Mouse (Mus musculus) liver, postnatal 0 days (tissue): ENCODE data around the gene Ccdc71l. TPM values are rescaled to one million over a fixed set of nuclear protein-coding genes. Genes with fewer than 3 reads are reported as not detected.

ENCODE experiments used
- ATAC-seq: fragments of 200-750 bp; cut with Nextera tagmentation; 2 replicates; pipeline ENCODE4 v1.8.0; 2017; ENCODE audit warnings: mild to moderate bottlenecking, moderate library complexity
- DNase-seq: peaks from one replicate; pipeline ENCODE4 v3.0.0-alpha.2; 2016
- H3K27ac ChIP-seq: fragments of 300-500 bp; sonication (generic); 2 replicates; pipeline ENCODE4 v1.5.1; 2014; ENCODE audit warnings: antibody characterized with exemption, moderate library complexity, mild to moderate bottlenecking, low read depth
- H3K27me3 ChIP-seq: fragments of 300-500 bp; sonication (generic); 2 replicates; pipeline ENCODE4 v1.6.1; 2014; ENCODE audit warnings: low read length, control low read depth, mixed read lengths; ENCODE audit not compliant: insufficient read depth
- H3K36me3 ChIP-seq: fragments of 300-500 bp; sonication (generic); replicated peaks from 2 replicates; pipeline ENCODE4 v1.6.1; 2014; ENCODE audit warnings: mild to moderate bottlenecking, control low read depth, low read length, moderate library complexity, mixed read lengths; ENCODE audit not compliant: insufficient read depth
- H3K4me1 ChIP-seq: fragments of 300-500 bp; sonication (generic); 2 replicates; pipeline ENCODE4 v1.6.1; 2014; ENCODE audit warnings: antibody characterized with exemption, mild to moderate bottlenecking, control low read depth; ENCODE audit not compliant: insufficient read depth
- H3K4me2 ChIP-seq: fragments of 300-500 bp; sonication (generic); 2 replicates; pipeline ENCODE4 v1.6.1; 2014; ENCODE audit warnings: low read depth, mild to moderate bottlenecking, low read length, moderate library complexity, mixed read lengths
- H3K4me3 ChIP-seq: fragments of 300-500 bp; sonication (generic); 2 replicates; pipeline ENCODE4 v1.5.1; 2014; ENCODE audit warnings: low read depth, low read length
- H3K9ac ChIP-seq: fragments of 300-500 bp; sonication (generic); replicated peaks from 2 replicates; pipeline ENCODE4 v1.6.1; 2014; ENCODE audit warnings: mild to moderate bottlenecking, moderate library complexity
- H3K9me3 ChIP-seq: fragments of 300-500 bp; sonication (generic); 2 replicates; pipeline ENCODE4 v1.6.1; 2016; ENCODE audit warnings: mild to moderate bottlenecking, control low read depth, low read length, mixed read lengths
- CTCF ChIP-seq: sonication (generic); IDR thresholded peaks from 2 replicates; pipeline ENCODE4 v1.5.1; 2016; ENCODE audit warnings: antibody characterized with exemption, low read depth
- EP300 ChIP-seq: IDR thresholded peaks from 2 replicates; pipeline ENCODE4 v1.6.1; 2016; ENCODE audit warnings: antibody characterized with exemption, low read depth, mild to moderate bottlenecking
- WGBS: fragments of 180-500 bp; shearing (Covaris S2); extraction: QIAGEN DNeasy Blood & Tissue Kit; methylation state at CpG from one replicate; pipeline ENCODE4 v1.1.7; 2014; ENCODE audit not compliant: insufficient replicate concordance; 5-methylcytosine and 5-hydroxymethylcytosine counted together
- polyA plus RNA-seq: library from polyadenylated mRNA; unstranded; fragments of >200 nt; fragmentation: Nextera tagmentation; extraction: Ambion mirVana; gene quantifications from 2 replicates; pipeline ENCODE4 v1.2.1, GENCODE M21; 2015

Ccdc71l gene
- polyA plus RNA-seq: 2.7 and 3.1 TPM in 2 replicates

DNA sequence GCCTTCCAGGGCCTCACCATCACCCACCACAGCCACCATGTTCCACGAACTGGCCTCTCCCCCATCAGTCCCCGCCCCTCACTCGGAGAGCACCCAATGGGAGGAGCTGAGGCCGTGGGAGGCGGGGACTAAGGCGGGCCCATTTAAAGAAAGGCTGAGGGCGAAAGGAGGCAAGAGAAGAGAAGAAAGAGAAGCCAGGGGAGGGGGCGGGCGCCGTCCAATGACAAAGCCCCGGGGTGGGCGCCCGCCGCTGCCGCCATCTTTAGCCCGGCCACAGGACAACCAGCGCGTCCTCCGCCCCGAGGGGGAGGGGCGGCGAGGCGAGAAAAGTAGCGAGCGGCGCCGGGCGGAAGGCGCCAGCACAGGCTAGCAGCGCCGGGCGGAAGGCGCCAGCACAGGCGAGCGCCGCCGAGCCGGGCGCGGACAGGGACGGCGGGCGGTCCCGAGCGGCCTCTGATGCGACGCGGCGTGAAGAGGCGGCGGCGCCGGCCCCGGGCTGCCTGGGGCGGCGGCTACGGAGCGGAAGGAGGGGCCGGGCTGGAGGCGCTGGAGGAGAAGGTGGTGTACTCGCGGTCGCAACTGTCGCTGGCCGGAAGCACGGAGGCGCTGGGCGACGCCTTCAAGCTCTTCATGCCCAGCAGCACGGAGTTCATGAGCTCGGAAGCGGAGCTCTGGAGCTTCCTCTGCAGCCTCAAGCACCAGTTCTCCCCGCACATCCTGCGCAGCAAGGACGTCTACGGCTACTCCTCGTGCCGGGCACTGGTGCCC is at the start of gene Ccdc71l:
Gene Ccdc71l, plus strand, starts transcription at position 177 of the 768 bp plus-strand sequence.
- under 1% methylated on average over 42 of the region's 78 CpGs for WGBS
- peak within 1 kb of the TSS; percentile 71 for H3K4me3 ChIP-seq
- peaks cover 14% of the 10 kb centered on the region for H3K4me1 ChIP-seq
- peak within 1 kb of the TSS; percentile 96 for H3K9ac ChIP-seq
- peak; percentile 75 for ATAC-seq
- H3K9me3 ChIP-seq: no peaks in the 10 kb centered on the region
- H3K36me3 ChIP-seq: no peaks in the 10 kb centered on the region
- TF ChIP-seq CTCF (no peak; the same call in 1 of the 2 replicates), EP300 (no peak)
- peak within 1 kb of the TSS; percentile 98 for H3K27ac ChIP-seq
- DNase-seq: peak; percentile 91
- H3K4me2 ChIP-seq: peak within 1 kb of the TSS; percentile 78
- no peaks in the 10 kb centered on the region for H3K27me3 ChIP-seq

DNA sequence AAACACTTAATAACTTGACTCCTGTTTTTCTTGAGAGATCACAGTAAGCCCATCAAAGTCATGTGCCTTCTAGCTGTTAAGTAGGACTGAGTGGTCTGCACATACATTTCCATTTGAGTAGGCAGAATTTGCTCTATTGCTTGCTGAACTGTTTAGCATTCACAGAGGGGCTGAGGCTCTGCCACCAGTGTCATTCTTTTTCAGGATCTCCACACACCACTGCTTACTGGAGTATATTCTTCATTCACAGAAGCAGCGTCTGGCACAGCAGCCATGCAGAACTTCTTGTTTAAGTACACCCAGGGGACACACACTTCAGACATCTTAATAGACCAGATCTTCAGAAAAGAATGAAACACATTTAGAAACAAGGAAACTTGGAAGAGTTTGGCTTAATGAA is 39.4 kb upstream of the Ccdc71l start:
- H3K4me1 ChIP-seq: peaks cover 3% of the 10 kb centered on the region; the same call in 1 of the 2 replicates
- WGBS: 69% methylated on average over 1 of the region's 1 CpGs
- ATAC-seq (no peak), DNase-seq (no peak)
- H3K4me3 ChIP-seq: no peak overlapping the region
- TF ChIP-seq CTCF (no peak), EP300 (no peak)
- H3K4me2 ChIP-seq: no peak overlapping the region
- H3K27ac ChIP-seq: no peak overlapping the region
- H3K9me3 ChIP-seq: no peaks in the 10 kb centered on the region
- H3K36me3 ChIP-seq: no peaks in the 10 kb centered on the region
- H3K9ac ChIP-seq: no peak overlapping the region
- H3K27me3 ChIP-seq: no peaks in the 10 kb centered on the region

DNA sequence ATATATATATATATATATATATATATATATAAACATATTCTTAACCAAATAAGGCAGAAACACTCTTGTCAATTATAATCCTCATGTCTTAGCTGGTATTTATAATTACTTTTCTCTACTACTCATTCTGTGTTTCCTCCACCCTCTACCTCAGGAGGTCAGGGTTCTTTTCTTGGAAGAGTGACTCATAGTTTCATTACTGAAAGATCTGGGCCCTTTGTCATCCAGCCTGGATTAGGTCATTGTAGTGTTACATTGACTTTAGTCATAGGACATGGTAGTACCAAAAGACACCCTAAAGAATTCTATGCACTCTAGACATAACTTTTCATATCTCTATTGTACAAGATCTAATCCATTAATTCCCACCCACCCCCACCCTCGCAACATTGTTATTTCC is 35.0 kb upstream of the Ccdc71l start:
- Histone ChIP-seq H3K4me2 (no peak overlapping the region), H3K4me1 (peaks cover 3% of the 10 kb centered on the region; the same call in 1 of the 2 replicates), H3K9ac (no peak overlapping the region), H3K27me3 (no peaks in the 10 kb centered on the region), H3K4me3 (no peak overlapping the region), H3K27ac (no peak overlapping the region), H3K9me3 (no peaks in the 10 kb centered on the region), H3K36me3 (no peaks in the 10 kb centered on the region)
- TF ChIP-seq EP300 (no peak), CTCF (no peak)
- ATAC-seq (no peak), DNase-seq (no peak)
- WGBS: 85% methylated on average over 1 of the region's 1 CpGs

DNA sequence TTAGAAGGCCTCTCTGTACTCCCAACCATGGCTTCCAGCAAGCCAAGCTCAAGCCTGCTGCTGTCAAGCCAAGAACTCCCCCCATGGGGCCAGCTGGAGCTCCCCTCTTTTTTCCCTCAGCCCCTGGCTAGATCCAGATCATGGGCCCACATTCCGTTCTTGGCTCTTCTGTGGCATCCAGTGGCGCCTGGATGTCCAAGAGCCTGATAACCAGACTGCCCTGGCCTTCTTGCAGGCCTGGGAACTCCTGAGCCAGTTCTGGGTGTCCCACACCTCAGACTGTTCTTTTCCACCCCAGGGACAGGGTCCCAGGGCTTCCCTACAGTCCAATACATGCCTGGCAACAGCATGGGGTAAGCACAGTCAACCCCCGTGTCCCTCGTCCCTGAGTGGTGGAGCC is 32.4 kb upstream of the Ccdc71l start:
- H3K27me3 ChIP-seq: no peaks in the 10 kb centered on the region
- DNase-seq: no peak
- no peak overlapping the region for H3K27ac ChIP-seq
- H3K36me3 ChIP-seq: no peaks in the 10 kb centered on the region
- H3K9ac ChIP-seq: no peak overlapping the region
- 82% methylated on average over 4 of the region's 4 CpGs for WGBS
- no peak overlapping the region for H3K4me2 ChIP-seq
- H3K4me3 ChIP-seq: no peak overlapping the region
- TF ChIP-seq CTCF: no peak
- no peak for TF ChIP-seq EP300
- no peaks in the 10 kb centered on the region for H3K9me3 ChIP-seq
- H3K4me1 ChIP-seq: peaks cover 3% of the 10 kb centered on the region; the same call in 1 of the 2 replicates
- no peak for ATAC-seq

DNA sequence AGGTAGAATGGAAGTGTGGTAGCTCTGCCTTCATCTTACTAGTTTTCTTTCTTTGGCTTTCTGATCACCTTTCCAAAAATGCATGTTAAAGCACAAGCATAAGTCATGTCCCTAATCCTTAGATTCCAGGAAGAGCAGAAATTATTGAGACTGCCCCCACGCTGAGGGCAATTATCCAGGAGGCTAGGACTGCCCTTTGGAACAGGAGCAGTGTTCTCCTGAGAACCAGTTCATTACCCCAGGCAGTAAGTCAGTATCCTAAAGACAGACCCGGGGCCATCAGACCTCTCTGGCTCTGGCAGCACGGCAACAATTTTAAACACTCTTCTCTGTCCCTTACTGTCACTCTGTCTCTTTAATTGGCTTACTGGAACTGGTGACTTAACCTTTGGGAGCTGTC is 30.0 kb upstream of the Ccdc71l start:
- ATAC-seq: no peak
- Histone ChIP-seq H3K4me3 (no peak overlapping the region), H3K27me3 (no peaks in the 10 kb centered on the region), H3K4me1 (peaks cover 3% of the 10 kb centered on the region; the same call in 1 of the 2 replicates), H3K4me2 (no peak overlapping the region), H3K36me3 (no peaks in the 10 kb centered on the region), H3K9me3 (no peaks in the 10 kb centered on the region), H3K9ac (no peak overlapping the region), H3K27ac (no peak overlapping the region)
- DNase-seq: no peak
- TF ChIP-seq CTCF (no peak), EP300 (no peak)
- 73% methylated on average over 3 of the region's 3 CpGs for WGBS

DNA sequence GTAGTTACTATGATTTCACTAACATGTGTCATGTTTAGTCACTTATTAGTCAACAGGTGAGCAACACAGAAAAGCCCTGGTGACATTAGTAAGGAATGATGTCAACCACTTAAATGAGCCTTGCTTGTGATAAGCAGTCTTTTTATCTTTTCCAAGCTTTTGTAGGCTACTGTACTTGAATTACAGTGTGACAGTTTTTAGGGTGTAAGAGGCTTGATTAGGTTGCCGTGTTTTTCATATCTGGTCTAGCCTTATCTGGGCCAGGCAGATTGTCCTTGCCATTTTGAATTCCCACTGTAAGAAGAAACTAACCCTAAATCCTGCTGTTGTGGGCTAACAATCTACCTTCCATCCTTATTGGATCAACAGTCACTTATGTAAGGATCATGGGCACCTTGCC is 26.6 kb upstream of the Ccdc71l start:
- WGBS: 54% methylated on average over 1 of the region's 1 CpGs
- no peaks in the 10 kb centered on the region for H3K36me3 ChIP-seq
- DNase-seq (no peak), ATAC-seq (peak; percentile 62)
- H3K4me2 ChIP-seq: no peak overlapping the region
- H3K27me3 ChIP-seq: no peaks in the 10 kb centered on the region
- H3K9ac ChIP-seq: no peak overlapping the region
- H3K4me1 ChIP-seq: peaks cover 3% of the 10 kb centered on the region; the same call in 1 of the 2 replicates
- no peaks in the 10 kb centered on the region for H3K9me3 ChIP-seq
- H3K27ac ChIP-seq: no peak overlapping the region
- no peak overlapping the region for H3K4me3 ChIP-seq
- TF ChIP-seq CTCF (no peak), EP300 (peak; percentile 95)
